Mouse (Mus musculus): ENCODE results near the gene Slmap.

- no peak for TF ChIP-seq POLR2A (IDR thresholded peaks at IDR 0.05; ENCODE audit: low read depth, low read length)
- no peak for TF ChIP-seq CTCF (IDR thresholded peaks at IDR 0.05; ENCODE audit: borderline replicate concordance, insufficient read depth, low read length)
Observed at GRCm38 (mm10) chr14:26442534-26442933, 92.2 kb downstream of the Slmap start.

All from embryonic fibroblast, embryonic 13.5 days (primary cell).